Mouse (Mus musculus) monocyte, adult 59 days (primary cell): Measurements from ENCODE around the gene Amer2. TPM values are rescaled to one million over a fixed set of nuclear protein-coding genes. Genes with fewer than 3 reads are reported as not detected.

Experiments
- total RNA-seq, 2 experiments: library from RNA; stranded (reverse); gene quantifications; one replicate each; pipeline ENCODE4 v1.2.4; 2023

Amer2 gene
- not detected for total RNA-seq

GRCm38 (mm10) chr14:60372821-60373309 is at the start of gene Amer2:
Gene Amer2, plus strand, starts transcription at chr14:60373259.

Other genes with a start within 250 kb of the Amer2 start
- 1 to 10 TPM in 1 of 2 experiments, under 1 TPM in 1; 0.27 to 1.7 TPM for gene Atp8a2, start 176.1 kb upstream of the Amer2 start, total RNA-seq
- gene Nupl1, start 121.8 kb upstream of the Amer2 start, total RNA-seq = under 1 TPM in 1 of 2 experiments, not detected in 1; 0.21 TPM
- gene Gm49336, start 121.8 kb upstream of the Amer2 start, total RNA-seq = 10 to 100 TPM; 40.6 to 47.7 TPM
- gene Mtmr6, start 108.0 kb upstream of the Amer2 start, total RNA-seq = 10 to 100 TPM; 93.7 to 95.5 TPM